Mouse (Mus musculus) adrenal gland, adult (tissue): ENCODE measurements around the gene 4930519G04Rik.
A peak's percentile ranks its signal among the peaks of the same experiment; 100 is the strongest.
"Not testable (repeated sequence)": the region's sequence is repeated elsewhere in the genome, so short reads cannot be mapped to it uniquely, and the experiment has no call there.

Experiments
- DNase-seq, 2 experiments: peaks; one replicate each; pipeline ENCODE4 v3.0.0; 2022 to 2023; ENCODE audit warnings: low spot score in 1 of 2; ENCODE audit not compliant: inconsistent age in 2 of 2

4930519G04Rik gene

GRCm38 (mm10) chr5:114853364-114853763 is at the start of gene 4930519G04Rik:
Gene 4930519G04Rik (plus strand): TSS chr5:114853664.
- DNase-seq, result not testable (repeated sequence)

GRCm38 (mm10) chr5:114804335-114804734 is 49.1 kb upstream of the 4930519G04Rik start:
- no peak for DNase-seq

- peak; percentile 72 to 80 for DNase-seq
These were observed 48.5 kb upstream of the 4930519G04Rik start for GRCm38 (mm10) chr5:114804958-114805357.

GRCm38 (mm10) chr5:114805436-114806350 is 47.8 kb upstream of the 4930519G04Rik start:
- DNase-seq, result no peak

- no peak for DNase-seq
These were observed 46.8 kb upstream of the 4930519G04Rik start for GRCm38 (mm10) chr5:114806636-114807035.

GRCm38 (mm10) chr5:114807063-114807462 is 46.4 kb upstream of the 4930519G04Rik start:
- DNase-seq, result no peak

GRCm38 (mm10) chr5:114807468-114807867 is 46.0 kb upstream of the 4930519G04Rik start:
- no peak for DNase-seq

GRCm38 (mm10) chr5:114807893-114808292 is 45.6 kb upstream of the 4930519G04Rik start:
- DNase-seq, result no peak

GRCm38 (mm10) chr5:114808385-114808784 is 45.1 kb upstream of the 4930519G04Rik start:
- DNase-seq, result no peak

GRCm38 (mm10) chr5:114809181-114809756 is 44.2 kb upstream of the 4930519G04Rik start:
- DNase-seq, result peak; percentile 67 to 86

- no peak for DNase-seq
These were observed 43.6 kb upstream of the 4930519G04Rik start for GRCm38 (mm10) chr5:114809826-114810225.

GRCm38 (mm10) chr5:114813525-114814181 is 39.8 kb upstream of the 4930519G04Rik start:
- DNase-seq, result peak; percentile 89 to 94

GRCm38 (mm10) chr5:114816599-114816998 is 36.9 kb upstream of the 4930519G04Rik start:
- no peak for DNase-seq

- no peak for DNase-seq
These were observed 35.3 kb upstream of the 4930519G04Rik start for GRCm38 (mm10) chr5:114818124-114818523.

GRCm38 (mm10) chr5:114822796-114823688 is 30.4 kb upstream of the 4930519G04Rik start, which contains the start of gene 1500011B03Rik:
Gene 1500011B03Rik (minus strand): TSS chr5:114823468.
- DNase-seq, result peak; percentile 71 to 88

GRCm38 (mm10) chr5:114824197-114824596 is 29.3 kb upstream of the 4930519G04Rik start:
- peak; percentile 44 to 86 for DNase-seq

GRCm38 (mm10) chr5:114825978-114826691 is 27.3 kb upstream of the 4930519G04Rik start:
- peak; percentile 63 to 66 for DNase-seq

GRCm38 (mm10) chr5:114827427-114827826 is 26.0 kb upstream of the 4930519G04Rik start:
- DNase-seq, result peak in 1 of 2 experiments; percentile 41

- DNase-seq, result no peak
These were observed 23.7 kb upstream of the 4930519G04Rik start for GRCm38 (mm10) chr5:114829740-114830139.

- DNase-seq, result no peak
These were observed 16.6 kb upstream of the 4930519G04Rik start for GRCm38 (mm10) chr5:114836886-114837285.
